Mouse (Mus musculus) forebrain, embryonic 14.5 days (tissue): ENCODE data around the gene Fndc7. TPM values are rescaled to one million over a fixed set of nuclear protein-coding genes. Genes with fewer than 3 reads are reported as not detected.

Experiments
- ATAC-seq: fragments of 200-750 bp; cut with Nextera tagmentation; 2 replicates; pipeline ENCODE4 v1.8.0; 2017; ENCODE audit warnings: mild to moderate bottlenecking, moderate library complexity
- DNase-seq: peaks from one replicate; pipeline ENCODE4 v3.0.0-alpha.2; 2015; ENCODE audit warnings: low spot score
- H3K27ac ChIP-seq: fragments of 300-500 bp; sonication (generic); 2 replicates; pipeline ENCODE4 v1.5.1; 2014; ENCODE audit warnings: low read depth, mild to moderate bottlenecking, control low read depth, low read length, moderate library complexity
- H3K27me3 ChIP-seq: fragments of 300-500 bp; sonication (generic); replicated peaks from 2 replicates; pipeline ENCODE4 v1.6.1; 2014; ENCODE audit warnings: low read length, control low read depth, mixed read lengths; ENCODE audit not compliant: control insufficient read depth, insufficient read depth
- H3K36me3 ChIP-seq: fragments of 300-500 bp; sonication (generic); 2 replicates; pipeline ENCODE4 v1.6.1; 2014; ENCODE audit warnings: low read length, control low read depth; ENCODE audit not compliant: control insufficient read depth, insufficient read depth
- H3K4me1 ChIP-seq: fragments of 300-500 bp; sonication (generic); 2 replicates; pipeline ENCODE4 v1.6.1; 2014; ENCODE audit warnings: antibody characterized with exemption, low read length, control low read depth; ENCODE audit not compliant: control insufficient read depth, insufficient read depth
- H3K4me2 ChIP-seq: fragments of 300-500 bp; sonication (generic); 2 replicates; pipeline ENCODE4 v1.6.1; 2014; ENCODE audit warnings: mild to moderate bottlenecking, control low read depth, low read length
- H3K4me3 ChIP-seq: fragments of 300-500 bp; sonication (generic); 2 replicates; pipeline ENCODE4 v1.5.1; 2014; ENCODE audit warnings: low read depth, low read length, control low read depth
- H3K9ac ChIP-seq: fragments of 300-500 bp; sonication (generic); 2 replicates; pipeline ENCODE4 v1.6.1; 2014; ENCODE audit warnings: mild to moderate bottlenecking, low read length, control low read depth, moderate library complexity
- H3K9me3 ChIP-seq: fragments of 300-500 bp; sonication (generic); replicated peaks from 2 replicates; pipeline ENCODE4 v1.6.1; 2016; ENCODE audit warnings: low read length, control low read depth, mixed read lengths; ENCODE audit not compliant: control insufficient read depth
- WGBS: fragments of 180-500 bp; shearing (Covaris S2); extraction: QIAGEN DNeasy Blood & Tissue Kit; methylation state at CpG from one replicate; pipeline ENCODE4 v1.1.7; 2014; 5-methylcytosine and 5-hydroxymethylcytosine counted together
- polyA plus RNA-seq: library from polyadenylated mRNA; unstranded; fragments of >200 nt; fragmentation: Nextera tagmentation; extraction: Ambion mirVana; gene quantifications from 2 replicates; pipeline ENCODE4 v1.2.1, GENCODE M21; 2014

The Fndc7 gene
- polyA plus RNA-seq, 1 experiment from 2014 or later: not detected

DNA sequence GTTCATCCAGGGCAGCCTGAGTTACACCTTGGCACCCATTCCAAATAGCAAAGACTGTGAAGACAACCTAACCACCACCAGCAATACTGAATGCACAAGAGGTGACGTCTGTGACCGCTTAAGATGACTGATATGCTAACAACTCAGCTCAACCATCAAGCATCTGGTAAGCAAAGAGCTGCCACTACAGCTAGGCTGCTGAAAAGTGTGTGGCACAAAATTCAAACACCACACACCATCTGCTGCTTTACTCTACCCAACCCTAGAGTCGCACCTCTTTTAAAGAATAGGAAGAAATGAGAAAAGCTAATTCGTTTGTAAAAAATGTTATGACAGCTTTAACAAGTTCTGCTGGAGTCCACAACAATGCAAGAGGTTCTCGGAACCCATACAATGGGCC lies 84.2 kb downstream of the Fndc7 start:
- Histone ChIP-seq H3K27me3 (no peaks in the 10 kb centered on the region), H3K27ac (no peak overlapping the region), H3K4me3 (no peak overlapping the region), H3K4me1 (no peaks in the 10 kb centered on the region), H3K9ac (no peak overlapping the region), H3K9me3 (no peaks in the 10 kb centered on the region), H3K4me2 (no peak overlapping the region), H3K36me3 (peaks cover 31% of the 10 kb centered on the region)
- WGBS: 40% methylated on average over 5 of the region's 5 CpGs
- DNase-seq (no peak), ATAC-seq (no peak)

Other genes with a start within 250 kb of the Fndc7 start
- 51.4 and 56.6 TPM in 2 replicates for gene Clcc1, start 236.1 kb downstream of the Fndc7 start, polyA plus RNA-seq
- 37.2 and 44.8 TPM in 2 replicates for gene Gpsm2, start 167.7 kb downstream of the Fndc7 start, polyA plus RNA-seq
- not detected in 2 replicates for gene Aknad1, start 150.3 kb downstream of the Fndc7 start, polyA plus RNA-seq
- 13.8 and 14.0 TPM in 2 replicates for gene Stxbp3, start 49.5 kb downstream of the Fndc7 start, polyA plus RNA-seq
- gene Prpf38b, start 21.7 kb upstream of the Fndc7 start, polyA plus RNA-seq: 33.9 and 42.6 TPM in 2 replicates
- 1.2 and 1.8 TPM in 2 replicates for gene Henmt1, start 49.9 kb upstream of the Fndc7 start, polyA plus RNA-seq
- gene Gm9857, start 50.4 kb upstream of the Fndc7 start, polyA plus RNA-seq: not detected in 2 replicates
- gene Fam102b, start 137.6 kb upstream of the Fndc7 start, polyA plus RNA-seq: 11.1 and 11.6 TPM in 2 replicates
- gene Slc25a54, start 190.5 kb upstream of the Fndc7 start, polyA plus RNA-seq: not detected in 2 replicates
- 4.7 and 5.0 TPM in 2 replicates for gene Slc25a24, start 233.1 kb upstream of the Fndc7 start, polyA plus RNA-seq